Mouse (Mus musculus): ENCODE results near the gene Ankrd13c. TPM values are rescaled to one million over a fixed set of nuclear protein-coding genes. Genes with fewer than 3 reads are reported as not detected.

Ankrd13c gene
- polyA plus RNA-seq, 1 experiment, result 34.9 TPM

GRCm38 (mm10) chr3:157998742-157999369, 51.8 kb downstream of the Ankrd13c start:
- H3K27ac ChIP-seq (ENCODE audit: insufficient read depth, low read depth, low read length), result peak overlapping the region; percentile 45
- no peak overlapping the region for H3K4me3 ChIP-seq (ENCODE audit: insufficient read depth, low read length)
- no peak for TF ChIP-seq CTCF (IDR thresholded peaks at IDR 0.05; ENCODE audit: low read depth, low read length)
- TF ChIP-seq POLR2A (IDR thresholded peaks at IDR 0.05; ENCODE audit: borderline replicate concordance, low read depth, low read length), result no peak
- H3K4me1 ChIP-seq (ENCODE audit: control insufficient read depth, insufficient read depth, low read length), result peaks cover 12% of the 10 kb centered on the region

DNA sequence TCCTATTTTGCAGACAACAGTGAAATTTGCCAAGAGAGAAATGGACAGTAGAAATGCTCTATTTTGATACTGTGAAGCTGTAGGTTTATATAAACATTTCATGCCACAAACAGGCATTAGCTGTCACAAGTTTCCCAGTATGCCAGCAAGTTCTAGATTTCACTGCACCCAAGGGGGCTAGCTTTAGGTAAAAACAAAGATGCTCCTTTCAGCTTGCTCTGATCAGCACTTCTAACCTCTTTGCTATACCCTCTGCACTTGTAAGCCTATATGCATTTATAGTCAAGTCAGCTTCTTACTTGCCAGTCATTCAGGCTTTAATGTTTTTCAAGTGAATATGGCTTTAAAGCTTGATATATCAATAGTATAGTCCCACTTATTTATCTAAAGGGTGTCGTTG, 61.6 kb downstream of the Ankrd13c start:
- TF ChIP-seq POLR2A (IDR thresholded peaks at IDR 0.05; ENCODE audit: borderline replicate concordance, low read depth, low read length), result no peak
- no peak for TF ChIP-seq CTCF (IDR thresholded peaks at IDR 0.05; ENCODE audit: low read depth, low read length)
- H3K27ac ChIP-seq (ENCODE audit: insufficient read depth, low read depth, low read length), result no peak overlapping the region
- no peak overlapping the region for H3K4me3 ChIP-seq (ENCODE audit: insufficient read depth, low read length)
- no peaks in the 10 kb centered on the region for H3K4me1 ChIP-seq (ENCODE audit: control insufficient read depth, insufficient read depth, low read length)

DNA sequence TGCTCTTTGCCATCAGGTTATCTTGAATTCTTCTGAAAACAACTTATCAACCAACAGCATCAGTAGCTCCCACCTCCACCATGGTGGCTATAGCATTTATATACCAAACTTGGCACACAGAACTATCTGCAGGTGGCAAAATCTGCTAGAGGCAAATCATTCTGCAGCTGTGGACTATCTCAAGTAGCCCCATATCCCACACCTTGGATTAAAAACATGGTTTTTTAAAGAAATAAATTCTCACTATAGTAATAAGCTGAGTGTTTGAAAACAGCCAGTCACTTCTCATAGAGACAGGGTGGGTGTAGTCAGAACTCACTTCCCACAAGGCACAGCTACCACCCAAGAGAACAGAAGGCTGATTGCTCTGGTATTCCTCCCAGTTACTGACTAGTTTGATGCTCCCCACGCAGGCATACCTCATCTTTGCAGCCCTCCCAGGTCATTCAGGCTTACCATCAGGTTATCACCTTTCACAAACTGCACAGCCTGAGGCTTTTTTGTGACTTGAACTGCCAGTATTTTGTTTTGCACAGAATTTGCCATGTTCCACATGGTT, 62.8 kb downstream of the Ankrd13c start:
- H3K4me1 ChIP-seq (ENCODE audit: control insufficient read depth, insufficient read depth, low read length), result no peaks in the 10 kb centered on the region
- no peak for TF ChIP-seq POLR2A (IDR thresholded peaks at IDR 0.05; ENCODE audit: borderline replicate concordance, low read depth, low read length)
- TF ChIP-seq CTCF (IDR thresholded peaks at IDR 0.05; ENCODE audit: low read depth, low read length), result no peak
- no peak overlapping the region for H3K4me3 ChIP-seq (ENCODE audit: insufficient read depth, low read length)
- H3K27ac ChIP-seq (ENCODE audit: insufficient read depth, low read depth, low read length), result no peak overlapping the region

DNA sequence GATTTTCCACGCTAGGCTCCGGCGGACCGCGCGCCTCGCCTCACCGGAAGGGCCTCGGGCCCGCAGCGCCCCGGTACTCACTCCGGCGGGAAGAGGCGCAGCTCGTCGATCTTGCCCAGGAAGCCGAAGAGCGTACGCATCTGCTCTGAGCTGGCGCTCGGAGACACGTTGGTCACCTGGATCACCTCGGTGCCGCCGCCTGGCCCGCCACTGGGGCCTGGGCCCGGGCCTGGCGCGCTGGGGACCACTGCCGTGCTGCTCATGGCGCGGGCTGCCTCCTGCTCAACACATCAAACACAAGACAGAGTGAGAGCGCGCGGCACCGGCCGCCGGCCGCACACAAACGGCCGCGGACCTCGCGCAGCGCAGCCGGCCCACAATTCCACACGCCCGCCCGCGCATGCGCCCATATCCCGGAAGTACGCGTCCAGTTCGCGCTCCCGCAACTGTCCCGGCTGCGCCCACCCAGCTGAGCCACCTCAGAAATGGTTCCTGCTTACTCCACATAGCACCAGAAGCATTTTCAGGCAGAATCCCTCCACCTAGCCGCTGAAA, 84.4 kb downstream of the Ankrd13c start:
- Histone ChIP-seq H3K27ac (ENCODE audit: insufficient read depth, low read depth, low read length) (peak overlapping the region; percentile 81), H3K4me1 (ENCODE audit: control insufficient read depth, insufficient read depth, low read length) (peaks cover 10% of the 10 kb centered on the region), H3K4me3 (ENCODE audit: insufficient read depth, low read length) (peak overlapping the region; percentile 88)
- TF ChIP-seq CTCF (IDR thresholded peaks at IDR 0.05; ENCODE audit: low read depth, low read length) (no peak), POLR2A (IDR thresholded peaks at IDR 0.05; ENCODE audit: borderline replicate concordance, low read depth, low read length) (no peak)

DNA sequence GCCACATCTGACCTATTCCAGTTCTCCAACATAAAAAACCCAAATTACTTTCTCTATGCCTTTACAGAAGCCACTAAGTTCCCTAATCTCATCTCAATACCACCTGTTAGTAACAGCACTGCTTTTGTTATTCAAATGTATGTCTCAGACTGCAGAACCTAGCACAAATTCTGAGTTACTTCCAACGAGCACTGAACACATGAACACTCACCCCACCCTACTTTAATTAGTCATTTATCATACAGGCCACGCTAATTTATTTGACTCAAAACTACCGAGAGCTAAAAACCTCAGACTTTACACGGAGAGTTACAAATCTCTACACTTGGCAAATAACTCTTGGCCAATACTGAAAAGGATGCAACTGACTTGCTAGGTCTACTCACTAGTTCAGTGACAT, 85.1 kb downstream of the Ankrd13c start:
- TF ChIP-seq POLR2A (IDR thresholded peaks at IDR 0.05; ENCODE audit: borderline replicate concordance, low read depth, low read length), result no peak
- H3K27ac ChIP-seq (ENCODE audit: insufficient read depth, low read depth, low read length), result peak overlapping the region; percentile 57
- peak overlapping the region; percentile 88 for H3K4me3 ChIP-seq (ENCODE audit: insufficient read depth, low read length)
- peaks cover 10% of the 10 kb centered on the region for H3K4me1 ChIP-seq (ENCODE audit: control insufficient read depth, insufficient read depth, low read length)

DNA sequence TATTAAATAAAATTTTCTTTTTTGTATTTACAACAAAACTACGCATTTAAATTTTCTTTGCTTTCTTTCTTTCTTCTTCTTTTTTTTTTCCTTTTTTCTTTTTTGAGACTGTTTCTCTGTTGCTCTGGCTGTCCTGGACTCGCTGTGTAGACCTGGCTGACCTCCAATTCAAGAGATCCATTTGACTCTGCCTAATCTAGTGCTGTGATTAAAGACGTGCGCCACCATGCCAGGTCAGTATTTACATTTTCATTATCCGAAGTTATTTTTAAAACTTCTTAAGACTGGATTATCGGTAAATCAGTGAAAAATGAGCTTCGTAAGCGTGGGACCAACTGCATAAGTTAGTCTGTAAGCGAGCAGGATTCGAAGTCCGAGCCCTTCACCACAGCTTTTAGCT, 88.8 kb downstream of the Ankrd13c start:
- Histone ChIP-seq H3K4me3 (ENCODE audit: insufficient read depth, low read length) (peak overlapping the region; percentile 89), H3K4me1 (ENCODE audit: control insufficient read depth, insufficient read depth, low read length) (peaks cover 13% of the 10 kb centered on the region), H3K27ac (ENCODE audit: insufficient read depth, low read depth, low read length) (peak overlapping the region; percentile 81)
- TF ChIP-seq CTCF (IDR thresholded peaks at IDR 0.05; ENCODE audit: low read depth, low read length) (no peak), POLR2A (IDR thresholded peaks at IDR 0.05; ENCODE audit: borderline replicate concordance, low read depth, low read length) (no peak)

DNA sequence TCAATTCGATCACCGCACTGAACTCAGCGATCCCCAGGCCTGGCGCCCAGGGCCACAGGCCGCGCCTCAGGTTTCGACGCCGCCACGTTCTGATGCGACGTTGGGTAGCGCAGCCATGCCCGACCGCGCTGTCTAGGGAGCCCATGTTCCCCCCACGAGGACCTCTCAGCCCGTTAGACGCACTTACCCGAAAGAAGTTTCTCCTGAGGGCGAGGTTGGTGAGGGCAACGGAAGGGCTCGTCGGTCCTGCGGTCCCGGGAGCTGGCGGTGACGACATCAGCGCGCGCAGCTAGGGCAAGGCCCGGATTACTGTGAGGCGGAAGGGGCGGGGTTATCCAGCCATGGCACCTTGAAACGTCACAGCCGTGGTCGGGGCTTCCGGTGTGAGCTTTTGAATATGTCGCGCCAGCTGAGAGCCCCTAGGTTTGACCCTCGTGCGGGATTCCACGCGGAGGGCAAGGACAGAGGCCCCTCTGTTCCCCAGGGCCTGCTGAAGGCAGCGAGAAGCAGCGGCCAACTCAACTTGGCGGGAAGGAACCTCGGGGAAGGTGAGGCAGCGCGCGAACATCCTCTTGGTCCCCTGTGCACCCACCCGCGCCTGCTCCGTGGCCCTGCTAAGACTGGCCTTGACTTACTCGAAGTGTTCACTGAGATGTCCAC, 89.4 kb downstream of the Ankrd13c start, which contains the start of the genes Srsf11 and Lrrc40:
Srsf11 (minus strand) TSS at position 311 of the 660 bp plus-strand sequence.
Lrrc40 (plus strand) TSS at position 334 of the 660 bp plus-strand sequence.
- H3K4me1 ChIP-seq (ENCODE audit: control insufficient read depth, insufficient read depth, low read length), result peaks cover 13% of the 10 kb centered on the region

DNA sequence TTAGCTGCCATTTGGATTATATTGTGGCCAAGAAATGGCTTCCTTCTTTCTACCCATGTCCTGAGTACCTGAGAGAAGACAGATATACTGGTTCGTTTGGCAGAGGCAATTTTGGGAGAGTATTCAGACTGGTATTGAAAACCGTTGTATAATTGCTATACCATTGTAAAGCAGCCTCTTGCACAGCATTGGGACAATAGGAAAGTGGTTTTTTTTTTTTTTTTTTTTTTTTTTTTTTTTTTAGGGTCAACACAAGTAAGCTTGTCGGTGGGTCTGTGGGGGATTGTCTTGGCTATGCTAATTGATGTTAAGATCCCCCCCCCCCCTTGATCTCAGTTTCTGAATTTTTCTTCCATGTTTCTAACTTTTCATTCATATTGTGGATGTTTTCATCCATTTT, 91.1 kb downstream of the Ankrd13c start:
- peaks cover 13% of the 10 kb centered on the region for H3K4me1 ChIP-seq (ENCODE audit: control insufficient read depth, insufficient read depth, low read length)

More for the DNA sequence above, 89.4 kb downstream of the Ankrd13c start, which contains the start of the genes Srsf11 and Lrrc40:
- Histone ChIP-seq H3K27ac (ENCODE audit: insufficient read depth, low read depth, low read length) (peak within 1 kb of the TSS; percentile 81), H3K4me3 (ENCODE audit: insufficient read depth, low read length) (peak within 1 kb of the TSS; percentile 89)
- peak; percentile 68; the same call in 1 of the 2 replicates for TF ChIP-seq POLR2A (IDR thresholded peaks at IDR 0.05; ENCODE audit: borderline replicate concordance, low read depth, low read length)
- TF ChIP-seq CTCF (IDR thresholded peaks at IDR 0.05; ENCODE audit: low read depth, low read length), result no peak

GRCm38 (mm10) chr3:158040755-158041154, 93.7 kb downstream of the Ankrd13c start:
- H3K4me3 ChIP-seq (ENCODE audit: insufficient read depth, low read length), result no peak overlapping the region
- H3K4me1 ChIP-seq (ENCODE audit: control insufficient read depth, insufficient read depth, low read length), result peaks cover 9% of the 10 kb centered on the region
- no peak for TF ChIP-seq POLR2A (IDR thresholded peaks at IDR 0.05; ENCODE audit: borderline replicate concordance, low read depth, low read length)
- no peak for TF ChIP-seq CTCF (IDR thresholded peaks at IDR 0.05; ENCODE audit: low read depth, low read length)
- no peak overlapping the region for H3K27ac ChIP-seq (ENCODE audit: insufficient read depth, low read depth, low read length)

More for the DNA sequence above, 91.1 kb downstream of the Ankrd13c start:
- Histone ChIP-seq H3K27ac (ENCODE audit: insufficient read depth, low read depth, low read length) (no peak overlapping the region), H3K4me3 (ENCODE audit: insufficient read depth, low read length) (no peak overlapping the region)
- TF ChIP-seq CTCF (IDR thresholded peaks at IDR 0.05; ENCODE audit: low read depth, low read length) (no peak), POLR2A (IDR thresholded peaks at IDR 0.05; ENCODE audit: borderline replicate concordance, low read depth, low read length) (no peak)

Data from bone marrow macrophage, adult 2 months (primary cell).